Mouse (Mus musculus): ENCODE measurements around the gene Smlr1.

Gene Smlr1

DNA sequence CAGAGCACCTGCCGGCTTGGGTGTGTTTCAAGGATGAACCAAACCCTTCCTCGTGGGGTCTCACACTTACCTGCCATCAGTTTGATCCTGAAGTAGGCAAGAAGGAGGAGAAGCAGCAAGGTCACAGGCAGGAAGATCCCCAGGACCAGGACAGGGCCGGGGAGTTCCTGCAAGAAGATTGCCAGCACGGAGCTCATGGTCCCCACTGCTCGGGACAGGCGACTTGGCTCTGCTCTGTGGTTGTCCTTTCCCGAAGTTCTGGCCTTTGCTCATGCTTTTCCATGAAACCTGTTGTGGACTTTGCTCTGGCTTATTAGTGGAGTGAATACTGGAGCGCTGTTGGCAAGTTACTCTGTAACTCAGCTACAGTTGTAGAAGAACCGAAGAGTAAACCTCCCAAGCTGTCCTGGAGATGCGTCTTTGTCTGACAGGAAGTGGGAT, at the start of gene Smlr1:
Smlr1 (minus strand) TSS at position 377 of the 441 bp plus-strand sequence.
- no peak for DNase-seq (ENCODE audit: low spot score)

DNA sequence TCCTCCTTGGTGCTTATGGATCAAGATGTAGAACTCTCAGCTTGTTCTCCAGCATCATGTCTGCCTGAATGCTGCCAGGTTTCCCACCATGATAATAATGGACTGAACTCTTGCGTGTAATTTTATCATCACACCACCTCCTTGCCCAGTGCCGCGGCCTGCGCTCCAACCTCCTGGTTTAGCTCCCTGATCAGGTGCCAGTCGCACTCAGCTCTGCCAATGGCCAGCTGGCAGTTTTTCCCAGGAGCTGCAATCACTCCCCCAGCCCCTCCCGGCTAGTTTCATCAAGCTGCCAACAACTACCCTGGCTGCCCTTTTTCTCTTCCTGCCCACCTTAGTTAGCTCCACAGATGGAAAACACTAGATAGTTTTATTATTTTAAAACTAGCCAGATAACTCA, 48.8 kb upstream of the Smlr1 start:
- DNase-seq (ENCODE audit: low spot score): no peak

DNA sequence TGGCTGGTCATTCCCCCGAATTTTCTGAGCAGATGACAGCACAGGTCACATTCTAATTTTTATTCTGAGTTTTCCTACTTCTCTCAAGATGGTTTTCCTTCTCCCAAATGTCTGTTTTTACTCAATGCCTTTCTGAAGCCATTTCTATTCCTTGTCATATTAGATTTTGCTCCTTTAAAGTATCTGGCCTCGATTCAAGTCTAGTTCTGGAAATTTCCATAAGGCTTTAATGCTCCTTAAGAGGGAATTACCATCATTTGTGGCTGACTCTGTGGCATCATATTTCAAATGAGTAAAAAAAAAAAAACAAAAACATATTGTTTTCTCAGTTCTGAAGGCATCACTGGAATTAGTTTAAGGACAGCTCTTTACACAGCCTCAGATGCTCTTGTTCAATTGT, 44.0 kb upstream of the Smlr1 start:
- DNase-seq (ENCODE audit: low spot score): no peak

DNA sequence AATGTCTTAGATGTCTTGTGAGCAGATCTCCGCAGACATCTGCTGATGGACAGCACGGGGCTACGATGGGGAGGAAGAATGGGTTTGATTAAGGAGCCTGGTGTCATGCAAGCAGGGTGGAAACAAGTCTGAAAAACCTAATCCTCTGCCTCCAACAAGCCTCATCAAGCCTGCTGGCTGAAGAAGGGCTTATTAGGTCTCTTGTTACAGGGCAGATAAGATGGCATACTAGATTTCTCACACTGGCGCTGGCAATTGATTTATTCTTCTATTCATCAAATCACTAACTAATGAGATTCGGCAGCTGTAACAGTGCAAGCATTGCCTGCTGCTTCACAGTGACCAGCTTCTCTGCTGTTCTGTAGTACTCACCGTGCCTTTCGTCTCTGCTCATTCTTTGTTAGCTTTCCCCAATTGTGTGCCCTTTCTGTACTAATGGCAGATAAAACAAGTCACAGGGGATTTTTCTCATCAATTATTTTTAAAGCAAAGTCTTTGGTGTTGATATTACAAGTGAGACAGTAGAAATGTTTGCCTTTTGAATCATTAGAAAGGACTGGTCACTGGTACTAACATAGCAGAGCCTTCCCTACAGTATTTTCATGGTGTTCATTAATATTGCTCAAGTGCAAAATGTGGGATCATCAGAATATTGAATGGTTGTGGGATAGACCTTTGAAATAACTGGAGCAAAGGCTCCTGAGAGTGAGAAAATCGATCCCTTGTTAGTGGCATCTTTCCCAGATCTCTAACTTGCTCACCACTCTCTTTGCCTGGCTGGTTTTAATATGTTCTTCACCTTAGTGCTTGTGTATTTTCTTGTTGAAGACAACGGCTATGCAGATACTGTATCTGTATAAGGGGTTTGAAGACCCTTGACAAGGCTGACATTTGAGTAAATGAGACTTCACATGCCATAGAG, 35.5 kb upstream of the Smlr1 start:
- DNase-seq (ENCODE audit: low spot score): no peak

DNA sequence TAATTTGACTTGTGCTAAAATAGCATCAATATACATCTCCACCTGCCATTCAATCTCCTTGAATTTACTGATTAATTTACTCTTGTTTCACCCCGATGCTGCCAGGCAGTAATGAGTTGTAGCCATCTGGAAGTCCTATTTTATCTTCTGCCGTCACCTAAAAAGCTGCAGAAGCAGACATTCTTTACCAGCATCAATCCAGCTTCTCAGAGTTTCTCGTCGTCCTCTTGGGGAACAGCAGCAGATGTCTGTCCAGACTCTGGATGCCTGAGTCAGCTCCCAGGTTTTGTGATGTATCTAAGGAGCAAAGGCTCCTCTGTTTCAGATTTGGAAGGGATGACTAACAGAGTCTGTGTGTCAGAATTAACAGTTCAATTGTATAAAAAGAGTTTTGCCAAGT, 16.9 kb upstream of the Smlr1 start:
- no peak for DNase-seq (ENCODE audit: low spot score)

DNA sequence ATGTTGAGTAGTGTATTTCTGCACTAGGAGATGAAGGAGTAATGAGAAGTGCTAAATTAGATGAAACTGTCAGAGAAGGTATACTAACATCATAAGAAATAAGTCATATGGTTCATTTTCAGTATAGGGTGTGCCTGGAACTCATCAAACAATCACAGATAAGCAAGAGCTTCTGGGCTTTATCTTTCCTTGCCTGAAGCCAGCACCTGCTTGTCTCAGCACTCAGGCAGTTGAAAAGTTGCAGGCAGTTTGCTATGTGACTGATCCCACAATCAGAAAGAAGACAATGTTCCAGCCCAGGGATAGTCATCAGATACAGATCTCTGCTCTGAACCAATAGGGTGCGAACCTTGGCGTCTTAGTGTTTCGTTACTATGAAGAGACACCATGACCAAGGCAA, 5.0 kb upstream of the Smlr1 start:
- DNase-seq (ENCODE audit: low spot score): no peak

DNA sequence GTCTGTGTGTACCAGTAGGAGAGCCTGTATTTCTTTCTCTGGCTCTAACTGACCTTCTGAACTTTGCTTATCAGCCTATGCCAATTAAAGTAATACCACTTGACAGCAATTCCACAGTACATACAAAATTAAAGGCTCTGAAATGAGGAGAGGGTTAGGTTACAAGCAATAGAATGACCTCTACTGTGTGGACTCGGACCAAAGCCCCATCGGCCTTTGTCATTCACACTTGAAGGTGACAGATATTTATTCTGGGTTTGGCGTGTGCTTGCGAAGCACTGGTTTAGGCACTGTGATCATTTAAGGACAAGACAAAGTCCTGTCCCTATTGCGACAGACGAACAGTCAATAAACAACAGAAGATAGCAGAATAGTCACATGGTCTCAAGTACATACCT, 3.7 kb upstream of the Smlr1 start:
- no peak for DNase-seq (ENCODE audit: low spot score)

DNA sequence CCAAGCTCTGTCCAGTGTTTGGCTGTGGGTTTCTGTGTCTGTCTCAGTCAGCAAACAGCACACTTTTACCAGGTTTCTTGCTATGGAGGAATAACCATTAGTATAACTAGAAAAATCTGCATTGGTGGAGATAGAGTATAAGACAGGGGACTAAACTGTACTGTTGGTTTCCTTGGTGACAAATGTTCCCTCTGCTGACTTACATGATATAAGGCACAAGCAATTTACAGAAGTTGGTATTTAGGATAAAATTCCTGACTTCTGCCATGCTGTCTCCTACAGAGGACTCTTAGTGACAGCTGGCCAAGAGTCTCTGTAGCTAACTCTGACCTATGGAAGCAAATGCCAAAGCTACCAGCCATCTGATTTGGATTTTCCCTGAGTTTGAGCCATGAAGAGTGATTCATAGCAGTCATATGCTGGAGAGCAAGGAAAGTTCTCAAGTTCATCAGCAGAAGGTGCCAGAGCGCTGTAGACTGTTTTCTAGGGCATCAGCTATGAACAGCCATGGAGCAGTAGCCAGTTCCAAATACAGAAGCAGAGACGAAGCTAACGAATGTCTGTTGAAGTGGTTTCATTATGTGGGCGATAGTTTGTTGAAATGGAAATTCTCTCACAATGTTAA, 3.2 kb upstream of the Smlr1 start:
- DNase-seq (ENCODE audit: low spot score): no peak

DNA sequence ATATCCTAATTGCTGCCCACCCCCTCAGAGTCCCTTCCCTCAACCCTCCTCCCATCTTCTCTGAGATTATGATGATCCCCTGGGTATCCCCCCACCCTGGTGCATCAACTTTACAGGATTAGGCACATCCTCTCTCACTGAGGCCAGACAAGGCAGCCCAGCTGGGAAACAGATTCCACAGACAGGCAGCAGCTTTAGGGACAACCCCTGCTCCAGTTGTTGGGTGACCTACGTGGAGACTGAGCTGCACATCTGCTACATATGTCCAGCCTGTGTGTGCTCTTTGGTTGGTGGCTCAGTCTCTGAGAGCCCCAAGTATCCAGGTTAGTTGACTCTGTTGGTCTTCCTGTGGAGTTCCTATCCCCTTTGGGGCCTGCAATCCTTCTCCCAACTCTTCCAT, 2.7 kb upstream of the Smlr1 start:
- DNase-seq (ENCODE audit: low spot score): no peak

DNA sequence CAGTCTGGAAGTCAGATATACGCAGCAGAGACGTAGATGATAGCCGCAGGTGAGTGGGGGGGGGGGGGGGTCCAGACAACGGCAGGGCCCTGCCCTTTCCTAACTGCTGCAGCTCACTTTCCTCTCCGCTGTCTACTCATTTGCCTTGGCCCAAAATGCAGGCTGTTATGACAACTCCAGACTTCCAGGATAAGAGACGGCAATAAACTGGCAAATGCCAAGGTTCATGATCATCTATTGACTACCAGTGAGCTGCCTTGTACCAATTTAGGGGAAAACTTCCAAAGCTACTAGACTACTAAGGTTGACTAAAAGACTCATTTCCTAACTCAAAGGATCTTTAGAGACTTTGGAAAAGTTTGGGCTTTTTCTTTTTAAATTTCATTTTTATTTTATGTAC, 554 bp upstream of the Smlr1 start:
- no peak for DNase-seq (ENCODE audit: low spot score)

DNA sequence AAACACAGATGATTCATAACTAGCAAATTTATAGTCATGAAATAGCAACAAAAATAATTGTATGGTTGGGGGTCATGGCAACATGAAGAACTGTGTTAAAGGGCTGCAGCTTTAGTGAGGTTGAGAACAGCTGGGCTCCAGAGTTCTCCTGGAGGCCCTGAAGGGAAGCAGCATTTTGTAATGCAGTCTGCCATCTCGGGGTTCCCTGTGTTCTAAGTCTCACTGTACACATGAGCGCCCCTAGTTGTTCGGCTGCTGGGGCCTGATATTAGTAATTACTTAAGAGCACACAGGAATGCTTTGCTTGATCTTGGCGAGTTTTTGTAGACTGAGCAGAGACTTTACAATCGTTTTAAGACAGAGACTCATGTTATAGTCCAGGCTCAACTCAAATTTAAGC, 1.6 kb downstream of the Smlr1 start:
- DNase-seq (ENCODE audit: low spot score): no peak

DNA sequence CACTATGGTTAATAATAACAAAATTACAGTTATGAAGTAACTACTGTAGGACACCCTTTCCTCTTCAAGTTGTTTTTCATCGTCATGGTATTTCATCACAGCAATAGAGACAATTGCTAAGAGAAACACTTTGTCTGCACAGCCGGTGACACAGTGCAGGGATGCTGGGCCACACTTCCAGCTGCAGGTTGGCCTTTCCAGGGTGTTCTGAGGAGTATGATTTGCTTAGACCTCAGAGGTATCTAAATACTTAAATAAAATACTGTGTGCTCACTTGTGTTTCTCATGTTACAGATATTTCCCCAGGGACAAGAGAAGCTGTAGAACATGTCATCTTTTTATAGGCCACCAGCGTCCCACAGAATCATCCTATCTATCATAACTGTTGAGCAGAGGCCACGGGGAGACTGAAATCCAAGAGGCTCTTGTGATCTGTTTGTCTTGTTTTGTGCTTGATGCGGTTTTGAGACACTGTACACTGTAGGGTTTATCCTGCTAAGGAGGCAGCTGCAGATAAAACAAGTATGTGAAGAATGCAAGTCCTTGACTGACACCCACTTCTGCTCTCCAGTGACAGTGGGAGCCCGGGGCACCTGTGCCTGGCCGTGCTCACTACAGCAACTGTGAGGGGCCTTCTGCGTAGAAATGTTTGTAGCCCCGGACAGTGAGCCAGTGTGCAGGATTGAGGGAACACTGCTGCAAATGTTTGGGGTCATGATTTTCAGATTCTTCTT, 2.4 kb downstream of the Smlr1 start:
- DNase-seq (ENCODE audit: low spot score): no peak

DNA sequence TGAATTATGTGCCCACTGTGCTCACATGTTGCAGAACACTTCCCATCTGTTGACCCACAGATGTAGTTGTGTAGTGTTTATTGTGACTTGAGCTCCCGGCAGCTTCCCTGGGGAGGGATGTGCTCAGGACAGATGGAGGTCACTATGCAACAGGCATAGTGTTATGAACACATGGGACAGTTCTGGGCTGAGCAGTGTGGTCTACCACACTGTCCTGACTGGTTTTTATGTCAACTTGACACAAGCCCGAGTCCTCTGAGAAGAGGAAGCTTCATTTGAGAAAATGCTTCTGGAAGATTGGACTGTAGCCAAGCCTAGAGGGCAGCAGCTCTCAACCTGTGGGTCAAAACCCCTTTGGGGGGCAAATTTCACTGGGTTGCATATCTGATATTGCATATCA, 3.0 kb downstream of the Smlr1 start:
- no peak for DNase-seq (ENCODE audit: low spot score)

DNA sequence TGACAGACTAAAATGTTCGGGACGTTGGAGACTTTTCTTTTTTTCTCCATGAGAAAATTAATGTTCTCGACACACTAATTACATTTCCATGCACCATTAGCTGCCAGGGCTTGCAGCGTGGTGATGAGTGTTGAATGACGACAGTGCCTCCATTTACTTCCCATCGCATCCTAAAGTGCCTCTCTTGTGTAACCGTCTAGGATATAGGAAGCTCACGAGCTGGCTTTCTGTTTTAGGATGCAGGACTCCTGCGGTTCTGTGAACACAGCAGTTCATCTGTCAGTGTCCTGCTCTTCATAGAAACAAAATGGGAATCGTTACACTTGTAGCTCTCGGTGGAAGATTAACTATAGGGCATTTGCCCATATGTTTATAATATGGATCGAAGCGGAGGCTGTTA, 4.7 kb downstream of the Smlr1 start:
- DNase-seq (ENCODE audit: low spot score): no peak

DNA sequence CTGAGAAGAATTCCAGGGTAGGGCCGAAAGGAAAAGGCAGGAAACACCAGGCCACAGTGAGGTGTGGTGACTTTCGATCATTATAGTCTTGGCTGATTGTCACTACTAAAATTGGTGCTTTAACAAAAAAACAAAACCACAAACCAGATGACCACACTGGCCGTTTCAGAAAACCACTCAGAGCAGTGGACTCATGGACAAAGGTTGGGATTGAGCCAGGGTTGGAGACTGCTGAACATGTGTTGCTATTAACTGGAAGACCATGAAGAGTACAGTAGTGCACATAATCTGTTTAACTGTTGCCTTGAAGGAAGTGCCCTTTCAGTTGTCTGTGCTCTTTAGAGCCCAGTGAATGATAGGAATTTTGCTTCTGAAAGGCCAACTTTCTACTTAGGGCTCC, 8.9 kb downstream of the Smlr1 start:
- DNase-seq (ENCODE audit: low spot score): no peak

DNA sequence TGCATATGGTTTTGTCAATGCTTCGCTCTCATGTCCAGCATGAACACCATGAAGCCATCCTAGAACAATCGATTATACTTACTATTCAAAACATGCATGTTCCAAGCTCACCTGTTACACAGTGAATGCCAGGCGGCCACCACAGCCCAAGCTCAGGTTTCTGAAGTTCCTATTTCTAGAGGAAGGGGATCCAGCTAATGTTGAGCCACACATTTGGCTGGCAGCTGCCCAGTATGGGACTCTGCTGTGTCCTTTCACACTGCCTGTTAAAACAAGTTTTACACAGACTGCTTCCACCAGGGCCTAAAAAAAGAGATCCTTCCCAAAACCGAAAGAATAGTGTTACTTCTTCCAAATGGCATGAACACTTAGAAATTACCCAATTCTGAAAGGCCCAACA, 9.4 kb downstream of the Smlr1 start:
- DNase-seq (ENCODE audit: low spot score): no peak

DNA sequence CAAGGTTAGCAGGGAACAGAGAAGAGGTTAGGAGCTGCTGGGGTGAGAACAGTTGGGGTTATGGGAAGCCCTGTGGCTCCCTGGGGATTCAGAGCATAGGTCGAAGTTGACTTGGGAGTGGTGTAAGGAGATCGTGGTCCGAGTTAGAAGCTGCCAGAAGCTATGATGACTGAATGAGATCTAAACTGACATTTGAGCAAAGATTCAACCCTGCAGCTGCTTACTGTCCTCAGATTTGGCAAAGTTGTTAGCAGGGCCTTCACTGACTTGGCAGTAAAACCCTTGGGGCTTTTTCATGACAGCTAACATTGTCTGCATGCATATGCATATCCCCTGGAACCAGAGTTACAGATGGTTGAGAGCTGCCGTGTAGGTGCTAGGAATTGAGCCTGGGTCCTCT, 9.9 kb downstream of the Smlr1 start:
- no peak for DNase-seq (ENCODE audit: low spot score)

DNA sequence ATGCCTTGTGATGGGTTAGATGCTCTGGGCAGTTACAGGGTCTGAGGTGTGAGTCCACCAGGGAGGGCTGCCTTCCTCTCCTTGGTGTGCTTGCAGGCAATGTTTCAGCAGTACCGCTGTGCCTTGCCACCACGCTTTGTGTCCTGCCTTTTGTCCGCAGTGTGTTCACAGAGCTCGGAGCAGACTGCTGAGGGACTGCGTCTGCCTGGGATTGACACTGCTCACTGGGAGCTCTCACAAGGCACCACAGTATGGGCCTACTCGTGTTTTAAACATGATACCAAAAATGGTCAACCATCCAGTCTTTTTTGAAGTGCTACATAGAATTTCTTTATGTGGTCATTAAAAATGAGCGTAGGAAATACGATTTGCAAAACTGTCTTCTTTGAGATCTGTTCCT, 12.3 kb downstream of the Smlr1 start:
- DNase-seq (ENCODE audit: low spot score): no peak

DNA sequence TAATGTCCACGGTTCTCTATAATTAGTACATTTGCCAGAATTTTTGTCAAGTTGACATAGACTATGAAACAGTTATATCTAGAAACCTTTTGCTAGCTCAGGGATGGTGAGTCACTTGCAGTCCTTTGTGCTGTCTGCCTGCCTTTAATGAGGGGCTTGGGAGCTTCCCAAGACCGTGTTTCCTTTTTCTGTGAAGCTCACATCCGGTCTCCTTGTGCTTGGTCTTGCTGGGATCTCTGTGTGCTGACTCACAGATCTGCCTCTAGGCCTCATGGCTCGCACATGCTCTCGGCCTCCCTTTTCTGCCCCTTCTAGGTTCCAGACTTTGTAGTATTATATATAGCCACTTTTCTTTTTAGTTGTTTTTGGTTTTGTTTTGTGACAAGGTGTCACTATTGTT, 15.6 kb downstream of the Smlr1 start:
- DNase-seq (ENCODE audit: low spot score): no peak

DNA sequence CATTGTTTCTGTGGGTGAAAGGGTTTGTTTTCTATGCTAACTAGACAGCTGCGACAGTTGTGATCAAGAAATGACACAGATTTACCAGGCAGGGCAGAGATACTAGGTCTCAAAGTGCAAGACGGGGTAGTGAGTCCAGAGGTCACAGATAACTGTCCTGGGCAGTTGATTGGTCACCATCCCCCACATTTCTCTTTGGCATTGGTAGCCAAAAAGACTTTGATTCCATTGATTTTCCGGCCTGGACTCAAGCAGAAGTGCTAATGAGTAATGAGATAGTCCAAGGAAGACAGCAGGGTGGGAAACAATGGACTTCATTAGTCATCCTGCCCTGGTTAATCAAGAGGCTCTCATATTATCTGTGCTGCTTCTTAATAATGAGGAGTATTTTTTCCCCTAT, 16.1 kb downstream of the Smlr1 start:
- no peak for DNase-seq (ENCODE audit: low spot score)

DNA sequence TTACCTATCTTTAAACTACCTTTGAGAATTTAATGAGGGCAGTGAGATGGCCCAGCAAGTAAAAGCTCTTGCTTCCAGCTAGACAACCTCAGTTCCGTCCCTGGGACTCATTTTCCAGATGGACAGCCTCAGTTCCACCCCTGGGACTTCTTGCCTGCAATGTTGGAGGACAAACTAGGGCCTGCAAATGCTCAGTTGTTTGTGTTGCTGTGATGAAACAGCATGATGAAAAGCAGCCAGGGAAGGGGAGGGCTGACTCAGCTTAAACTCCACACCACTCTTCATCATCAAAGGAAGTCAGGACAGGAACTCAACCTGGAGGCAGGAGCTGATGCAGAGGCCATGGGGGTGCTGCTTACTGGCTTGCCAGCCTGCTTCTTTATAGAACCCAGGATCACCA, 22.2 kb downstream of the Smlr1 start:
- no peak for DNase-seq (ENCODE audit: low spot score)

DNA sequence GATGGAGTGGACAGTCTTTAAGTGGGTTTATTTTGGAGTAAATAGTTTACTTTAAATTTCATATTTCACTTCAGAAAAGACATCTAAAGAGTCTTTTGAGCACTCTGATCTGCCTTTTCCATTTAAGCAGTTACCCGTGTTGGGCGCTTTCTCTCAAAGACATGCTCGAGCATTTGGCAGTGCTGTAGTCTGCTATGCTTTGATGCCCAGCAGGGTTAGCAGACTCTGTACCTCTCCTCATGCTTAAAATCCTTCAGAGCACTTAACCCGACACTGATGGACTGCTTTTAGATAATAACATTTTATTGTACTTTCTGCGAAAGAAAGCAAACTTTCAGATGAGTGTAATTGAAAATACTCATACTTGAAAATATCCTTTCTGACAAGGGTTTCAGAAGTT, 32.8 kb downstream of the Smlr1 start:
- no peak for DNase-seq (ENCODE audit: low spot score)

Measured in c-Kit-positive CD71-positive TER-119-positive erythroid progenitor cells, embryonic 14.5 days (primary cell).